Mouse (Mus musculus) cortical plate, adult 2 months (tissue): ENCODE data around the gene Mgat1. TPM values are rescaled to one million over a fixed set of nuclear protein-coding genes. Genes with fewer than 3 reads are reported as not detected.
A peak's percentile ranks its signal among the peaks of the same experiment; 100 is the strongest.

Source experiments
- H3K27ac ChIP-seq: fragments of 200-500 bp; 2 replicates; pipeline ENCODE4 v1.5.1; 2012; ENCODE audit warnings: low read length, control low read depth, inconsistent platforms; ENCODE audit not compliant: insufficient read depth
- H3K4me1 ChIP-seq: fragments of 200-500 bp; 2 replicates; pipeline ENCODE4 v1.6.1; 2011; ENCODE audit warnings: low read length; ENCODE audit not compliant: control insufficient read depth, insufficient read depth
- H3K4me3 ChIP-seq: fragments of 200-500 bp; 2 replicates; pipeline ENCODE4 v1.5.1; 2011; ENCODE audit warnings: mild to moderate bottlenecking, low read length, control low read depth; ENCODE audit not compliant: insufficient read depth
- CTCF ChIP-seq: fragments of 200-500 bp; IDR thresholded peaks from 2 replicates; pipeline ENCODE4 v1.5.1; 2011; ENCODE audit warnings: mild to moderate bottlenecking, control low read depth, low read length; ENCODE audit not compliant: insufficient read depth; ENCODE audit errors: extremely low read depth
- POLR2A ChIP-seq: fragments of 200-500 bp; IDR thresholded peaks from 2 replicates; pipeline ENCODE4 v1.6.1; 2011; ENCODE audit warnings: mild to moderate bottlenecking, low read length, control low read depth; ENCODE audit not compliant: insufficient read depth; ENCODE audit errors: extremely low read depth
- polyA plus RNA-seq: library from polyadenylated mRNA; depleted of rRNA; stranded (reverse); fragments of >200 nt; gene quantifications from 2 replicates; pipeline ENCODE4 v1.2.3, GENCODE M21; 2012

Gene Mgat1
- polyA plus RNA-seq, 1 experiment = 68.1 TPM

DNA sequence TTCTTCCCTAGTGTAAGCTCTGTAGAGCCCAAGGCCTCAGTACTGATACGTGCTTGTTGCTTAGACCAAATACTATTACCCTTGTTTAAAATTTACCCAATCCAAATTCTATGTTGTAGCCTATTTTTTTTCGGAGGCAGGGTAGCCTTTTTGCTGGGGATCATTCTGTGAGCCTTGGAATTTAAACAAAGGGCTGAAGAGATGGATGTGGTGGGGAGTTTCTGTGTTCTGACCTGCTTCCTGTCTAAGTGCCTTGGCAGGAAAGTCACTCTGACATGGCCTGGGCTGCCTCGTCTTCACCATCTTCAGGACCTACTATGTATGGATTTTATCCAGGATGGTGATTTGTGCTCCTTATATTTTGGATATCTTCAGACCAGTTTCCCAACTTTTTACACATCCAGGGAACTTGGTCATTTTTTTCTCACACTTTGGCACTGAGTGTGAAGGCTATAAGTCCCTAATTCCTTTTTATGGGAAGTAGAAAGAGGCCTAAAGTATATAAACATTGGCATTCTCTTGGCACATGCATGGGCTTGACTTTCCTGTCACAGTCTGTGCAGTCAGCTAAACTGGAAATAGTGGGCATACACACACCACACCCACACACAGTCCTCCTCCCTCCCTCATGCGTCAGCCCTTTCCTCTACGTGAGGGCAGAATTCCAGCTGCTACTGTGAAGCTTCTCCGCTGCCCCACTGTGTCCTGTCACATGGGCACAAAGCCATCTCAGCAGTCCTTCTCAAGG is 4.4 kb downstream of the Mgat1 start:
- Histone ChIP-seq H3K27ac (peak overlapping the region; percentile 60; the same call in 1 of the 2 replicates), H3K4me3 (no peak overlapping the region), H3K4me1 (peaks cover 17% of the 10 kb centered on the region)
- TF ChIP-seq CTCF (no peak), POLR2A (no peak)

DNA sequence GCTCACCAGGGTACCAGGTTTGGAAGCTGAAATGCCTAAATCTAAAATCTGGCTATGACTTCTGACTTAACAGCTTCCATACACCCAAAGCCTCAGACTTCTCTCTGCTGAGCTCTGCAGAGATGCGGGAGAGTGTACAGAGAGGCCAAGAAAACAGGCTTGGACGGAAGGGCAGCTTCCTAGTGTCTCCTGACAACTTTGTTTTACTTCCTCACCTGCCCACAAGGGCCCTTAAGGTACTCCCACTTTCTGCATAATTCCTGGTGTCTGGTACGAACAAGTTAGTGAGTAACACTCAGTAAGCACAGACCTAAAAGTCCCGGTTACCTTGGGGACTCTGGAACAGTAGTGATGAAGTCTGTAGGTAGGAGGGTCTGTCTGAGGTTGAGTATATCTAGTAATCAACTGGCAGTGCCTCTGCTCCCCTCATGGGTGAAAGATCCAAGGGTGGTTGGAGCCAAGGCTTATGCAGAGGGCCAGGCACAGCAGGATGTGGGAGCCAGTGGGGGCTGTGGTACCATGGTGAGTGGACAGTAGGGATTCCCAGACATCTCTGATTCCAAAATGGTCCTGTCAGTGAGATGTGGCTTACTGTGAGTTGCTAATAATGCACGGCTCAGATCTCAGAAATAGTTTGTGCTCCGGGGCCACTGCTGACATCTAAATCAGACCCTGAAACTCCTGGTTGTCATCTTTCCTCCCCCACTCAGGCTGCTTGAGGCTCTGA is 5.1 kb downstream of the Mgat1 start:
- TF ChIP-seq POLR2A (no peak), CTCF (no peak)

DNA sequence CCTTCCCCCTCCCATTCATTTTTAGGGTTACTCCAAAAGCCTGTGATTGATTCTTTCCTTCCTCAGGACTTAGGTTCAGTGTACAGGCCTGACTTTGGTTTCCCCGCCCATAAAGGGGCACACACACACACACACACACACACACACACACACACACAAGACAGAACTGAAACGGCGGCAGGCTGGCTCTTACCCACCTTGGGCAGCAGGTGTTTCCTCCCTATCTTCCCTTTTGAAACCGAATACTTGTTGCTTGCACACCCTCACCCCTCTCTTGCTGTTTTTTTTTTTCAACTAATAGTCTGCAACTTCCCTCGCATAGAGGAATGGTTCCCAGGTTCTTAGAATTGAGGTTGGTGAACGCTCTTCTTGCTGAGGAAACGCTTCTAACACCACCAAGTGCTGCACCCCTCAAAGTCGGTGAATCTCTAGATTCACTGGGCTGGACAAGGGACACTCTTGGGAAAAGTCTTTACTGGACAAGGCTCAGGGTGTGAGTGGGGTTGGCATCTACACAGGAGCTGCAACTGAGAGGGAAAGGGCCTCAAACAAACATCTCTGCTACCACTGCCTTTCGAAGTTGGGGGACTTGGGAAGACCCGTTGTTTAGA is 5.9 kb downstream of the Mgat1 start:
- no peak for TF ChIP-seq CTCF
- TF ChIP-seq POLR2A = no peak
- Histone ChIP-seq H3K4me1 (peaks cover 17% of the 10 kb centered on the region), H3K4me3 (peak overlapping the region; percentile 45), H3K27ac (peak overlapping the region; percentile 60; the same call in 1 of the 2 replicates)

More for the DNA sequence above, 5.1 kb downstream of the Mgat1 start:
- Histone ChIP-seq H3K27ac (peak overlapping the region; percentile 60), H3K4me3 (no peak overlapping the region), H3K4me1 (peaks cover 17% of the 10 kb centered on the region)

DNA sequence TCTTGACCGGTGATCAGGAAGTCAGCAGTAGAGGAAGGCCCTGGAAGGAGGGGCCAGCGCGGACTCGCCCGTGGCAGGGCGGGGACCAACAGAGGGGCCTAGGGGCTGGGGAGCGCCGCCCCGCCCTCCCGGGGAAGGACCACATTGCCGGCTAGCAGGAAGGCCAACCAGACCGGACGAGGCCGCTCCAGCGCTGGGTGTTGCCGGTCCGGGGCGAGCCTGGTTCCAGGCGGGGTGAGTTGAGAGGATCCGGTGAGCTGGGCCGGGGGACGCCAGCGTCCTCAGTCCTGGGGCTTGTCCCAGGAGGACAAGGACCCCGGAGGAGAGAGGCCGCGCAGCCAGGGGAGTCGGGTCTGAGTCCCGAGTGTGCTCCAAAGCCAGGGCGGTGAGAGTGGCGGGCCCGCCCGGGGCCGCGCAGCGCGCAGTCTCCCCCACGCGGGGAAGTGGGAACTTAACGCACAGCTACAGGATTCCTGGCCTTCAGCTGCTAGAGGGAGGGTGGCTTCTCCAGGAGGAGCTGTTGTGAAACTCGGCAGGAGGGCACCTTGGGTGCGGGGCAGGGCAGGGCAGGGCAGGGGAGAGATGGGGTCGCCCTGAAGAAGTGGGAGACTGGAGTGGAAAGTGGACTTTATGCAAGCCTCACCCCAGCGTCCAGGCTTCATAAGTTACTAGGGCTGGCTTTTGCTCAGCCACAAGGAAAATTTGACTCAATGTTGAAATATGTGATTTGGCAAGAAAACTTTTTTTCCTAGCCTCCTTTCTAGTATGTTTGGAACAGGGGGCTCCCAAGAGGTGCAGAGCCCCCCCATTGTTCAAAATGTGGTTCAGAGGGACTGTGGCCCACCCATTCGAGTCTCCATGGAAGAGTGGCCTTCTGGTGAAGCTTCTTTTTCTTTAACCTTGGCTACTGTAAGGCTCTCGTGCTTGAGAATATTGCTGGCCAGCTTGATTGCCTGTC is 6.7 kb downstream of the Mgat1 start:
- Histone ChIP-seq H3K4me3 (peak overlapping the region; percentile 45), H3K27ac (peak overlapping the region; percentile 62), H3K4me1 (peaks cover 15% of the 10 kb centered on the region)
- TF ChIP-seq POLR2A = 0 out of 2 replicates have a peak, but pooled peaks have one; percentile 21
- 0 out of 2 replicates have a peak, but pooled peaks have one; percentile 19 for TF ChIP-seq CTCF

DNA sequence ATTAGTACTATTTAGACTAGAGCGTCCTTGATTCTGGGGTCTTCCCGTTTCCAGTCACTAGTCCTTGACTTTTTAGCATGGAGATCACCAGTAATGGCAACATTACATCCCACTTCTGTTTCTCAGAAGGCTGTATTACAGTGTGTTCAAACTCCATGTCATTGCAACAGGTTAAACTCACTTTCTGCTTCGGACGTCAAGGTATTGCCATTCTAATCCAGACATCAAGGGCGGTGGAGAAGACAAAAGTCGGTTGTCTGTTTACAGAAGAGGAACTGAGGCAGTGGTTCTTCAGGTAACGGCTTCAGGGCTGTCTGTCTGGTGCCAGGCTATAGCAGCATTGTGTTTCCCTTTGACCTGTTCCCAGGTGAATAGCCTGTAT is 7.4 kb downstream of the Mgat1 start:
- H3K4me1 ChIP-seq = peaks cover 15% of the 10 kb centered on the region
- TF ChIP-seq POLR2A (no peak), CTCF (no peak)
- H3K27ac ChIP-seq = no peak overlapping the region
- no peak overlapping the region; the same call in 1 of the 2 replicates for H3K4me3 ChIP-seq

DNA sequence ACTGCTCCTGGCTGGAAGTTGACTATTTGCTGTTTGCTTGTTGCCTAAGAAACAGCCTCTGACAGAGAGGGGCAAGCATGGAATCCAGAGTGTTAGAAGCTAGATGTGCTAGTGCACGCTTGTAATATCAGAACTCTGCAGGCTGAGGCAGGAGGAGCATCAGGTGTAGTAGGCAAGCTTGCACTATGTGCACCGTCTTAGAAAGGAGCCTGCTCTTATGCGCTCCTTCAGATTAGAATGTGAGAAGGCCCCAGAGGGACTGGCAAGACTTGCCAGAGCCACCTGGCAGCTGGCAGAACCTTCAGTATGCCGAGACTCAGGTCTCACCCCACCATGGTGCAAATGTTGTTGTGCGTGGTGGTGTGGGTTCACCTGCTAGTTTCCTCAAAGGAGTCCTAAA is 8.1 kb downstream of the Mgat1 start:
- Histone ChIP-seq H3K4me3 (no peak overlapping the region), H3K27ac (no peak overlapping the region), H3K4me1 (peaks cover 14% of the 10 kb centered on the region)
- no peak for TF ChIP-seq CTCF
- no peak for TF ChIP-seq POLR2A

DNA sequence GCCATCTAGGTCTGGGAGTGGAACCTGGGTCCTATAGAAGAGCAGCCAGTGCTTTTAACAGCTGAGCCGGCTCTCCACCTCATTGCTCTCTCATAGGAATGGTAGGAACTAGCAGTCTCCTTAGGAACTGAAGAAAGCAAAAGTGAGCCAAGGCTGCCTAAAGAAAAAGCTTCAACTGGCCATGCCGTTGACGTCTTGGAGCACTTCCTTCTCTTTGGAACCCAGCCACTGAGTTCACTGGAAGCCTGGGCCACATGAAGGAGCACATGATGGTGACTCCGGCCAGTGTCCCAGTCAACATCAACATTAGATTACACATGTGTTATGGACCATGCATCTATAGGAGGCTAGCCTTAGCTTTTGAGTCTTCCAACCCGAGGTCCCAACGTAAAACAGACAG is 9.0 kb downstream of the Mgat1 start:
- H3K4me1 ChIP-seq = peaks cover 12% of the 10 kb centered on the region
- H3K4me3 ChIP-seq = no peak overlapping the region
- no peak for TF ChIP-seq POLR2A
- TF ChIP-seq CTCF = no peak
- H3K27ac ChIP-seq = no peak overlapping the region

DNA sequence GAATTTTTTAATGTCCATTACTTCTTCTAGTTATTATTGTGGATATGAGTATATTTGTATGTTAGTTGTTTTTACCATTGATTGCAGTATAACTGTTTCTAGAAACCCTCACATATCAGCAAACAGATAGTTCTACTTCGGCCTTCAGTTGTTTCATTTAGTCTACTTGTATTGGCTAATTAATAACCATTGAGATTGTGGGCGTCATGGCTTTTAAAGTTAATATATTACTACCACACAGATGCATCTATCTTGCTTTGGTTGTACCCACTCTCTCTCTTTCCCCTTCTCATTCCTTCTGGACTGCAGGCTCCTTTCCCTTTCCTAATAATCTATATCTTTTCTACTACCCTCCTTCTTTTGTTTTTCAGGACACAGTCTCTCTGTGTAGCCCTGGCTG is 15.3 kb downstream of the Mgat1 start:
- no peak overlapping the region for H3K4me3 ChIP-seq
- TF ChIP-seq POLR2A = no peak
- no peak for TF ChIP-seq CTCF
- H3K27ac ChIP-seq = no peak overlapping the region
- no peaks in the 10 kb centered on the region for H3K4me1 ChIP-seq

DNA sequence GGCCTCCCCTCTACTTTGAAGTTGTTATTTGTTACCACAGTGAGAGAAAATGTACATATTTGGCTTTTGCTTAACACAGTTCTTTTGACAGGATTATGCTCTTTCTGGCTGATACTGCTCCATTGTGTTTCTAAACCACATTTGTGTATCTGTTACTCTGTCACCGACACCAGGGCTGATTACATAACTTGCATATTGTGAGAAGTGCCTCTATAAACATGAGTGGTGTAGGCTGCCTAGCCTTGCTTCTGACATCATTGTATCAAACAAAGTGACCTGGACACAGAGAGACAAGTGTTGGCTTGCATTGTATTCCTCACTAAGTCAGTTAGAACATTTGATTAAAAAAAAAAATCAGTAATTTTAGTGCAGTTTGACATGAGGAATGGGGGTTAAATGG is 15.8 kb downstream of the Mgat1 start:
- H3K4me3 ChIP-seq = no peak overlapping the region
- H3K4me1 ChIP-seq = no peaks in the 10 kb centered on the region
- H3K27ac ChIP-seq = no peak overlapping the region
- TF ChIP-seq CTCF (no peak), POLR2A (no peak)
